In genomic region chr3:115766153-115766552, GRCm38 (mm10) we compare ENCODE assay signal across 8 mouse cellular contexts. TPM values are rescaled to one million over a fixed set of nuclear protein-coding genes. Genes with fewer than 3 reads are reported as not detected.
DNase-seq lines count a peak whose midpoint lies in the region; ATAC-seq lines count a peak whose summit lies in the region.

No protein-coding gene starts in this region.

- peak overlapping the region; percentile 8; the same call in 1 of the 2 replicates for H3K4me3 ChIP-seq in lung, embryonic 16.5 days (ENCODE audit: low read length)
- no peak overlapping the region for H3K4me3 ChIP-seq in hindbrain, embryonic 11.5 days (ENCODE audit: low read depth, low read length)

- no peaks in the 10 kb centered on the region for H3K36me3 ChIP-seq in lung, embryonic 16.5 days (ENCODE audit: control insufficient read depth, insufficient read depth, low read length)
- H3K36me3 ChIP-seq in hindbrain, embryonic 11.5 days (ENCODE audit: control insufficient read depth, insufficient read depth, low read length) = no peaks in the 10 kb centered on the region

- no peak overlapping the region for H3K9ac ChIP-seq in lung, embryonic 16.5 days (ENCODE audit: low read length)
- H3K9ac ChIP-seq in hindbrain, embryonic 11.5 days (ENCODE audit: low read depth, low read length) = no peak overlapping the region

- H3K4me1 ChIP-seq in lung, embryonic 16.5 days (replicated peaks; ENCODE audit: control insufficient read depth, insufficient read depth, low read length) = peaks cover 6% of the 10 kb centered on the region
- H3K4me1 ChIP-seq in hindbrain, embryonic 11.5 days (replicated peaks; ENCODE audit: control insufficient read depth, insufficient read depth, low read length) = no peaks in the 10 kb centered on the region

- peak overlapping the region; percentile 84 for H3K27ac ChIP-seq in lung, embryonic 16.5 days (ENCODE audit: low read length)
- H3K27ac ChIP-seq in hindbrain, embryonic 11.5 days (ENCODE audit: low read depth, low read length) = no peak overlapping the region

- DNase-seq in gastrocnemius, adult 18-20 months (ENCODE audit: low spot score) = peak; percentile 28
- DNase-seq in gastrocnemius, postnatal 10 days = no peak
- DNase-seq in kidney, adult 18-20 months = peak; percentile 33
- no peak for DNase-seq in cerebellum, postnatal 25 days
- DNase-seq in hindbrain, embryonic 11.5 days (ENCODE audit: low spot score) = no peak
- no peak for DNase-seq in thymus, postnatal 0 days (ENCODE audit: low spot score)

- 51% methylated on average over 8 of the region's 8 CpGs for WGBS in lung, embryonic 16.5 days
- 74% methylated on average over 8 of the region's 8 CpGs for WGBS in hindbrain, embryonic 11.5 days

- H3K4me2 ChIP-seq in lung, embryonic 16.5 days (ENCODE audit: low read depth, low read length) = peak overlapping the region; percentile 26
- H3K4me2 ChIP-seq in hindbrain, embryonic 11.5 days (replicated peaks; ENCODE audit: low read depth, low read length) = no peak overlapping the region

- peak; percentile 47; the same call in 1 of the 2 replicates for ATAC-seq in common myeloid progenitor, adult 5-6 weeks (replicated peaks; ENCODE audit: low read depth, poor library complexity, severe bottlenecking)
- ATAC-seq in lung, embryonic 16.5 days (ENCODE audit: low read depth) = peak; percentile 78; the same call in 1 of the 2 replicates
- ATAC-seq in hindbrain, embryonic 11.5 days (ENCODE audit: low FRiP score) = no peak

- H3K9me3 ChIP-seq in lung, embryonic 16.5 days (ENCODE audit: control insufficient read depth, low read length) = no peaks in the 10 kb centered on the region
- no peaks in the 10 kb centered on the region for H3K9me3 ChIP-seq in hindbrain, embryonic 11.5 days (ENCODE audit: control insufficient read depth, low read length)

- no peaks in the 10 kb centered on the region for H3K27me3 ChIP-seq in lung, embryonic 16.5 days (ENCODE audit: control insufficient read depth, insufficient read depth, low read depth, low read length)
- no peaks in the 10 kb centered on the region for H3K27me3 ChIP-seq in hindbrain, embryonic 11.5 days (ENCODE audit: control insufficient read depth, insufficient read depth, low read length)

RNA-seq across cellular contexts. Expression of gene S1pr1, which starts 51.3 kb away (rescaled TPM):
- total RNA-seq in gastrocnemius, adult 18-20 months (2021) = 10 to 100 TPM; 17.9 to 24.8 TPM
- total RNA-seq in gastrocnemius, postnatal 10 days (2021) = 10 to 100 TPM; 23.5 to 29.2 TPM
- total RNA-seq in common myeloid progenitor, adult 5-6 weeks (2017) = 3.5 and 8.3 TPM in 2 replicates
- 40.3 and 41.0 TPM in 2 replicates for polyA plus RNA-seq in lung, embryonic 16.5 days (2015; fragmentation: Nextera tagmentation; extraction: Ambion mirVana)
- 13.8 and 14.1 TPM in 2 replicates for polyA plus RNA-seq in hindbrain, embryonic 11.5 days (2014; fragmentation: Nextera tagmentation; extraction: Ambion mirVana)
- polyA plus RNA-seq in thymus, postnatal 0 days (2015; fragmentation: Nextera tagmentation; extraction: Ambion mirVana) = 12.3 and 13.2 TPM in 2 replicates

Comparison
In these comparisons a context has a peak if more than half of its experiments do, and no peak if none do; other contexts are left out.
1. DNase-seq: peak in gastrocnemius, adult 18-20 months (single experiment) and kidney, adult 18-20 months (single experiment); none in gastrocnemius, postnatal 10 days (single experiment), cerebellum, postnatal 25 days (0 of 2), hindbrain, embryonic 11.5 days (single experiment) and thymus, postnatal 0 days (single experiment).